ENCODE assay signal across 15 mouse cellular contexts in the genomic region with DNA sequence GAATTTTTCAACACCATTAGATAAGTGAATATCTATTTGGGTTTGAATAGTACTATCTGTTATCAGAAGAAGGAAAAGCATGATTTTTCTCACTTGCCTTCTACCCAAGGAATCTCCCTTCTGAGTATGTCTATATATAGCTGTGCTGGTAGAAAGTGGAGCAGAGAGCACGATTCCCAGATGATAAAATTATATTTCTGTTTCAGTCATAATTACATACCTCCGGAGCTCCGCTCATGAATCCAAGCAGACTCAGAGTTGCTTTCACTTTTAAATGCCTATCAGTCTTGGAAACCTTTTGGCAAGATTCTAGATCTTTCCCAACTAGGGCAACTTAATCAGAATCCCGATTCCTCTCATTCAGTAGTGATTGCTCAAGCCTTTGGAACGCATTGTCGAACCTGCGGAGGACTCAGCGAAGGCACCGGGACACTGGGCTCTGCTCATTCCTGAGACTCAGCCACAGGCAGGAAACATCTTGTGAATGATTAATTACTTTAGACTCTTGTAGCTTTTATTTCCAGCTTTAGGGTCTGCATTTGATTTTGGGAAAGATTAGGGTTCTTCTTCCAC. TPM values are rescaled to one million over a fixed set of nuclear protein-coding genes. Genes with fewer than 3 reads are reported as not detected.
DNase-seq lines count a peak whose midpoint lies in the region; ATAC-seq and TF ChIP-seq lines count a peak whose summit lies in the region.
"Had no signal": no experiment of that assay in that cellular context is flagged by ENCODE, and none has a peak within 500 bp of the region (broad histone marks: within the 10 kb centered on the region; RNA-seq: fewer than 3 reads in every experiment).

No protein-coding gene starts in this region.

- no peaks in the 10 kb centered on the region for H3K36me3 ChIP-seq in hindbrain, embryonic 16.5 days (ENCODE audit: control insufficient read depth, insufficient read depth, low read length)
- H3K36me3 ChIP-seq: embryonic facial prominence, embryonic 13.5 days had no signal

- 79% methylated on average over 9 of the region's 9 CpGs for WGBS in hindbrain, embryonic 16.5 days

- ATAC-seq in hindbrain, embryonic 16.5 days: no peak
- ATAC-seq: midbrain, embryonic 16.5 days had no signal

- no peak overlapping the region for H3K4me2 ChIP-seq in hindbrain, embryonic 16.5 days (ENCODE audit: low read length)
- H3K4me2 ChIP-seq: embryonic facial prominence, embryonic 13.5 days had no signal

- DNase-seq in frontal cortex, postnatal 36 days (ENCODE audit: low spot score in 2 of 2): peak; percentile 8 to 38
- no peak for DNase-seq in frontal cortex, postnatal 14 days (ENCODE audit: low spot score in 2 of 2)
- no peak for DNase-seq in left cerebral cortex, adult 2 months (ENCODE audit: extremely low spot score in 1 of 2, low spot score in 2 of 2)
- DNase-seq in left cerebral cortex, postnatal 4 days: no peak
- peak; percentile 30 for DNase-seq in adipocyte (ENCODE audit: low spot score)
- peak; percentile 30 to 66 for DNase-seq in left cerebral cortex, postnatal 14 days (ENCODE audit: low spot score in 2 of 2)
- DNase-seq in natural killer cell, adult 2 months (ENCODE audit: low spot score in 2 of 2): no peak
- DNase-seq: cerebellum, postnatal 14 days; kidney, adult 9 months; layer of hippocampus, adult 9-11 months; liver had no signal

- no peaks in the 10 kb centered on the region for H3K27me3 ChIP-seq in hindbrain, embryonic 16.5 days (replicated peaks; ENCODE audit: control insufficient read depth, insufficient read depth, low read length)
- H3K27me3 ChIP-seq: embryonic facial prominence, embryonic 13.5 days had no signal

- H3K27ac ChIP-seq in left cerebral cortex, adult 2 months: no peak overlapping the region
- no peak overlapping the region for H3K27ac ChIP-seq in hindbrain, embryonic 16.5 days (ENCODE audit: low read depth, low read length)
- H3K27ac ChIP-seq: embryonic facial prominence, embryonic 13.5 days; macrophage had no signal

- H3K4me1 ChIP-seq in hindbrain, embryonic 16.5 days (ENCODE audit: control insufficient read depth, insufficient read depth, low read depth, low read length): no peaks in the 10 kb centered on the region
- H3K4me1 ChIP-seq: embryonic facial prominence, embryonic 13.5 days had no signal

- H3K4me3 ChIP-seq in left cerebral cortex, adult 2 months: peak overlapping the region; percentile 26; the same call in 1 of the 2 replicates
- no peak overlapping the region for H3K4me3 ChIP-seq in hindbrain, embryonic 16.5 days (ENCODE audit: low read length)
- H3K4me3 ChIP-seq: embryonic facial prominence, embryonic 13.5 days had no signal

- no peak overlapping the region for H3K9ac ChIP-seq in hindbrain, embryonic 16.5 days (ENCODE audit: low read depth, low read length)
- H3K9ac ChIP-seq: embryonic facial prominence, embryonic 13.5 days had no signal

- no peak for TF ChIP-seq CTCF in left cerebral cortex, adult 2 months (IDR thresholded peaks at IDR 0.05)

- H3K9me3 ChIP-seq in hindbrain, embryonic 16.5 days (ENCODE audit: control insufficient read depth, low read length): no peaks in the 10 kb centered on the region

- intact Hi-C loops in left cerebral cortex, adult 2 months (cut with DNase I): loop anchor here (5.0 kb wide), 2 partner anchors 66 to 101 kb away; no protein-coding TSS in a partner anchor
- intact Hi-C loops in left cerebral cortex, postnatal 4 days (cut with DNase I): no loop called here
- intact Hi-C loops in left cerebral cortex, postnatal 14 days (cut with DNase I): no loop called here

RNA-seq across cellular contexts. Expression of gene Spon1, which starts 27.9 kb away (rescaled TPM):
- total RNA-seq in left cerebral cortex, adult 2 months (2021): 10 to 100 TPM; 36.9 to 37.1 TPM
- total RNA-seq in left cerebral cortex, postnatal 4 days (2021): 10 to 100 TPM; 35.7 to 38.3 TPM
- total RNA-seq in left cerebral cortex, postnatal 14 days (2021): 10 to 100 TPM; 37.6 to 43.5 TPM
- 64.3 and 77.1 TPM in 2 replicates for polyA plus RNA-seq in hindbrain, embryonic 16.5 days (2015; fragmentation: Nextera tagmentation; extraction: Ambion mirVana)
- polyA plus RNA-seq: macrophage had no signal

Comparison
In these comparisons a context has a peak if more than half of its experiments do, and no peak if none do; other contexts are left out.
1. DNase-seq: peak in frontal cortex, postnatal 36 days (2 of 2), adipocyte (single experiment) and left cerebral cortex, postnatal 14 days (2 of 2); none in frontal cortex, postnatal 14 days (0 of 2), left cerebral cortex, adult 2 months (0 of 2), left cerebral cortex, postnatal 4 days (single experiment) and natural killer cell, adult 2 months (0 of 2).